Mouse (Mus musculus) kidney, adult 2 months (tissue): ENCODE measurements at regions not wholly inside any gene's neighbourhood (a gene's known extent, or its start where the extent isn't known, plus 50 kb on each side); places are given as distances from the start of the nearest gene placed in this dataset.

Experiments
- DNase-seq: peaks from one replicate; pipeline ENCODE4 v3.0.0; 2021
- H3K27ac ChIP-seq: fragments of 200-500 bp; 2 replicates; pipeline ENCODE4 v1.5.1; 2012; ENCODE audit warnings: low read depth, low read length, control low read depth, inconsistent platforms; ENCODE audit not compliant: insufficient read depth
- H3K27me3 ChIP-seq: fragments of 200-500 bp; replicated peaks from 2 replicates; pipeline ENCODE4 v1.6.1; 2012; ENCODE audit warnings: mild to moderate bottlenecking, moderate library complexity, low read length, inconsistent platforms; ENCODE audit not compliant: control insufficient read depth, insufficient read depth
- H3K36me3 ChIP-seq: fragments of 200-500 bp; 2 replicates; pipeline ENCODE4 v1.6.1; 2012; ENCODE audit warnings: mild to moderate bottlenecking, moderate library complexity, low read length, inconsistent platforms; ENCODE audit not compliant: control insufficient read depth, insufficient read depth
- H3K4me1 ChIP-seq: fragments of 200-500 bp; 2 replicates; pipeline ENCODE4 v1.6.1; 2011; ENCODE audit warnings: low read length; ENCODE audit not compliant: control insufficient read depth, insufficient read depth
- H3K4me3 ChIP-seq: fragments of 200-500 bp; 2 replicates; pipeline ENCODE4 v1.5.1; 2011; ENCODE audit warnings: mild to moderate bottlenecking, low read depth, low read length, control low read depth; ENCODE audit not compliant: insufficient read depth
- CTCF ChIP-seq: fragments of 200-500 bp; conservative IDR thresholded peaks from 2 replicates; pipeline ENCODE4 v1.5.1; 2011; ENCODE audit warnings: low read depth, mild to moderate bottlenecking, control low read depth, low read length, moderate library complexity, mixed read lengths; ENCODE audit not compliant: insufficient read depth, insufficient read length
- POLR2A ChIP-seq: fragments of 200-500 bp; IDR thresholded peaks from one replicate; pipeline ENCODE4 v1.6.1; 2011; ENCODE audit warnings: low read depth, low read length, control low read depth
- WGBS: fragments of 180-500 bp; shearing (Covaris S2); methylation state at CpG from one replicate; pipeline ENCODE4 v1.1.7; 2018; 5-methylcytosine and 5-hydroxymethylcytosine counted together

- TF ChIP-seq POLR2A (no peak), CTCF (no peak)
- no peaks in the 10 kb centered on the region for H3K27me3 ChIP-seq
- DNase-seq, result no peak
- H3K27ac ChIP-seq, result no peak overlapping the region
- no peaks in the 10 kb centered on the region for H3K4me1 ChIP-seq
- WGBS, result 75% methylated on average over 2 of the region's 2 CpGs
- no peaks in the 10 kb centered on the region for H3K36me3 ChIP-seq
- no peak overlapping the region for H3K4me3 ChIP-seq
Measured at GRCm38 (mm10) chr16:24176057-24176456, 187.4 kb upstream of the Bcl6 start.

GRCm38 (mm10) chr16:24175235-24175760, 186.6 kb upstream of the Bcl6 start:
- 82% methylated on average over 9 of the region's 9 CpGs for WGBS
- Histone ChIP-seq H3K4me1 (no peaks in the 10 kb centered on the region), H3K27me3 (no peaks in the 10 kb centered on the region), H3K36me3 (no peaks in the 10 kb centered on the region), H3K4me3 (no peak overlapping the region), H3K27ac (no peak overlapping the region)
- TF ChIP-seq CTCF (no peak), POLR2A (no peak)
- no peak for DNase-seq

GRCm38 (mm10) chr16:24174595-24174994, 185.9 kb upstream of the Bcl6 start:
- Histone ChIP-seq H3K4me1 (no peaks in the 10 kb centered on the region), H3K27me3 (no peaks in the 10 kb centered on the region), H3K4me3 (no peak overlapping the region), H3K36me3 (no peaks in the 10 kb centered on the region), H3K27ac (no peak overlapping the region)
- TF ChIP-seq CTCF (no peak), POLR2A (no peak)
- DNase-seq, result no peak
- WGBS, result 81% methylated on average over 3 of the region's 3 CpGs

GRCm38 (mm10) chr16:24173783-24174518, 185.3 kb upstream of the Bcl6 start:
- H3K27me3 ChIP-seq, result no peaks in the 10 kb centered on the region
- no peak for TF ChIP-seq POLR2A
- no peak for TF ChIP-seq CTCF
- H3K36me3 ChIP-seq, result no peaks in the 10 kb centered on the region
- no peak for DNase-seq
- H3K4me1 ChIP-seq, result no peaks in the 10 kb centered on the region
- H3K4me3 ChIP-seq, result no peak overlapping the region
- no peak overlapping the region for H3K27ac ChIP-seq
- WGBS, result 83% methylated on average over 5 of the region's 5 CpGs

GRCm38 (mm10) chr16:24172653-24173052, 184.0 kb upstream of the Bcl6 start:
- TF ChIP-seq POLR2A (no peak), CTCF (no peak)
- H3K27ac ChIP-seq, result no peak overlapping the region

GRCm38 (mm10) chr16:24172065-24172464, 183.4 kb upstream of the Bcl6 start:
- no peak overlapping the region for H3K4me3 ChIP-seq
- H3K36me3 ChIP-seq, result no peaks in the 10 kb centered on the region
- H3K27ac ChIP-seq, result no peak overlapping the region
- no peaks in the 10 kb centered on the region for H3K4me1 ChIP-seq
- WGBS, result 94% methylated on average over 5 of the region's 5 CpGs
- TF ChIP-seq CTCF (no peak), POLR2A (no peak)
- no peak for DNase-seq
- H3K27me3 ChIP-seq, result no peaks in the 10 kb centered on the region

More at GRCm38 (mm10) chr16:24172653-24173052, 184.0 kb upstream of the Bcl6 start:
- H3K27me3 ChIP-seq, result no peaks in the 10 kb centered on the region
- H3K36me3 ChIP-seq, result no peaks in the 10 kb centered on the region
- H3K4me1 ChIP-seq, result no peaks in the 10 kb centered on the region
- WGBS, result 95% methylated on average over 2 of the region's 2 CpGs
- H3K4me3 ChIP-seq, result no peak overlapping the region
- DNase-seq, result no peak

- H3K4me1 ChIP-seq, result no peaks in the 10 kb centered on the region
- no peaks in the 10 kb centered on the region for H3K27me3 ChIP-seq
- WGBS, result 85% methylated on average over 4 of the region's 4 CpGs
- no peaks in the 10 kb centered on the region for H3K36me3 ChIP-seq
- TF ChIP-seq CTCF, result no peak
- no peak for TF ChIP-seq POLR2A
- DNase-seq, result no peak
- H3K4me3 ChIP-seq, result no peak overlapping the region
- H3K27ac ChIP-seq, result no peak overlapping the region
Measured at GRCm38 (mm10) chr16:24171161-24171560, 182.5 kb upstream of the Bcl6 start.
